Mouse (Mus musculus): ENCODE data around the gene Trem2. TPM values are rescaled to one million over a fixed set of nuclear protein-coding genes. Genes with fewer than 3 reads are reported as not detected.
A peak's percentile ranks its signal among the peaks of the same experiment; 100 is the strongest.

The Trem2 gene
- polyA plus RNA-seq, 1 experiment from 2014 or later = 3.0 TPM

DNA sequence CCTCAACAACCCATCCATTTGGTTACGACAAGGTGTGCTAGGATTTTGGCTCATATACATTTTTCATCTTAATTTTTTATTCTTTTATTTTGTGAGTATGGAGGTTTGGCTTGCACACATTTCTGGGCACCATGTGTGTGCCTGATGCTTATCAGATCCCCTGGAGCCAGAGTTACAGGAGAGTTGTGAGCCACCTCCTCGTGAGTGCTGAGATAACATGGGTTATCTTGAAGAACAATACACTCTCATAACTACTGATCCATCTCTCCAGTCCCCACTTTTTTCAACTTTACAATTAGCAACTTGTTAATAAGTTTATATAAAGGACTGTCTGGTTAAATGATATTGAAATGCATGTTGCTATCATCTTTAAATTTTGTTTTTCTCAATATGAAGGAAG lies 24.9 kb upstream of the Trem2 start:
- WGBS (ENCODE audit: insufficient replicate concordance) = 42% methylated on average over 2 of the region's 2 CpGs
- no peaks in the 10 kb centered on the region for H3K36me3 ChIP-seq (ENCODE audit: control insufficient read depth, insufficient read depth)
- H3K27me3 ChIP-seq (ENCODE audit: control insufficient read depth, insufficient read depth, low read depth, low read length) = no peaks in the 10 kb centered on the region
- H3K4me2 ChIP-seq (ENCODE audit: low read depth, low read length) = no peak overlapping the region
- no peak overlapping the region for H3K27ac ChIP-seq (ENCODE audit: low read length)
- H3K9ac ChIP-seq (ENCODE audit: low read depth, low read length) = no peak overlapping the region
- no peak for ATAC-seq (ENCODE audit: low read depth)
- no peak overlapping the region for H3K4me3 ChIP-seq (ENCODE audit: low read depth, low read length)
- H3K9me3 ChIP-seq (replicated peaks; ENCODE audit: control insufficient read depth, low read length) = no peaks in the 10 kb centered on the region
- H3K4me1 ChIP-seq (ENCODE audit: control insufficient read depth, low read depth, low read length) = peaks cover 10% of the 10 kb centered on the region

- Histone ChIP-seq H3K27ac (ENCODE audit: low read length) (no peak overlapping the region), H3K4me2 (ENCODE audit: low read depth, low read length) (no peak overlapping the region), H3K27me3 (ENCODE audit: control insufficient read depth, insufficient read depth, low read depth, low read length) (no peaks in the 10 kb centered on the region), H3K4me1 (ENCODE audit: control insufficient read depth, low read depth, low read length) (peaks cover 10% of the 10 kb centered on the region), H3K36me3 (ENCODE audit: control insufficient read depth, insufficient read depth) (no peaks in the 10 kb centered on the region), H3K4me3 (ENCODE audit: low read depth, low read length) (no peak overlapping the region), H3K9ac (ENCODE audit: low read depth, low read length) (no peak overlapping the region), H3K9me3 (replicated peaks; ENCODE audit: control insufficient read depth, low read length) (no peaks in the 10 kb centered on the region)
- no peak for ATAC-seq (ENCODE audit: low read depth)
- 45% methylated on average over 3 of the region's 3 CpGs for WGBS (ENCODE audit: insufficient replicate concordance)
These were observed 23.0 kb upstream of the Trem2 start for GRCm38 (mm10) chr17:48323236-48323635.

GRCm38 (mm10) chr17:48324258-48324657 lies 21.9 kb upstream of the Trem2 start:
- Histone ChIP-seq H3K9me3 (replicated peaks; ENCODE audit: control insufficient read depth, low read length) (no peaks in the 10 kb centered on the region), H3K27ac (ENCODE audit: low read length) (peak overlapping the region; percentile 32; the same call in 1 of the 2 replicates), H3K36me3 (ENCODE audit: control insufficient read depth, insufficient read depth) (no peaks in the 10 kb centered on the region), H3K4me1 (ENCODE audit: control insufficient read depth, low read depth, low read length) (peaks cover 10% of the 10 kb centered on the region), H3K4me3 (ENCODE audit: low read depth, low read length) (no peak overlapping the region), H3K9ac (ENCODE audit: low read depth, low read length) (no peak overlapping the region), H3K4me2 (ENCODE audit: low read depth, low read length) (0 out of 2 replicates have a peak overlapping the region, but pooled peaks have one; percentile 1), H3K27me3 (ENCODE audit: control insufficient read depth, insufficient read depth, low read depth, low read length) (no peaks in the 10 kb centered on the region)
- ATAC-seq (ENCODE audit: low read depth) = peak; percentile 58
- 27% methylated on average over 5 of the region's 5 CpGs for WGBS (ENCODE audit: insufficient replicate concordance)

- ATAC-seq (ENCODE audit: low read depth) = no peak
- Histone ChIP-seq H3K27me3 (ENCODE audit: control insufficient read depth, insufficient read depth, low read depth, low read length) (no peaks in the 10 kb centered on the region), H3K4me1 (ENCODE audit: control insufficient read depth, low read depth, low read length) (peaks cover 10% of the 10 kb centered on the region), H3K9me3 (replicated peaks; ENCODE audit: control insufficient read depth, low read length) (no peaks in the 10 kb centered on the region), H3K4me3 (ENCODE audit: low read depth, low read length) (no peak overlapping the region), H3K36me3 (ENCODE audit: control insufficient read depth, insufficient read depth) (no peaks in the 10 kb centered on the region), H3K27ac (ENCODE audit: low read length) (no peak overlapping the region), H3K4me2 (ENCODE audit: low read depth, low read length) (no peak overlapping the region), H3K9ac (ENCODE audit: low read depth, low read length) (no peak overlapping the region)
- 79% methylated on average over 6 of the region's 6 CpGs for WGBS (ENCODE audit: insufficient replicate concordance)
These were observed 21.1 kb upstream of the Trem2 start for GRCm38 (mm10) chr17:48325093-48325492.

- Histone ChIP-seq H3K4me1 (ENCODE audit: control insufficient read depth, low read depth, low read length) (peaks cover 10% of the 10 kb centered on the region), H3K9ac (ENCODE audit: low read depth, low read length) (no peak overlapping the region), H3K36me3 (ENCODE audit: control insufficient read depth, insufficient read depth) (no peaks in the 10 kb centered on the region), H3K27me3 (ENCODE audit: control insufficient read depth, insufficient read depth, low read depth, low read length) (no peaks in the 10 kb centered on the region), H3K4me2 (ENCODE audit: low read depth, low read length) (no peak overlapping the region), H3K9me3 (replicated peaks; ENCODE audit: control insufficient read depth, low read length) (no peaks in the 10 kb centered on the region), H3K27ac (ENCODE audit: low read length) (no peak overlapping the region), H3K4me3 (ENCODE audit: low read depth, low read length) (no peak overlapping the region)
- WGBS (ENCODE audit: insufficient replicate concordance) = 58% methylated on average over 11 of the region's 11 CpGs
- no peak for ATAC-seq (ENCODE audit: low read depth)
These were observed 20.6 kb upstream of the Trem2 start for GRCm38 (mm10) chr17:48325638-48326037.

- H3K4me2 ChIP-seq (ENCODE audit: low read depth, low read length) = no peak overlapping the region
- no peak overlapping the region for H3K27ac ChIP-seq (ENCODE audit: low read length)
- H3K4me3 ChIP-seq (ENCODE audit: low read depth, low read length) = no peak overlapping the region
- peaks cover 3% of the 10 kb centered on the region; the same call in 1 of the 2 replicates for H3K4me1 ChIP-seq (ENCODE audit: control insufficient read depth, low read depth, low read length)
- no peak for ATAC-seq (ENCODE audit: low read depth)
- 72% methylated on average over 4 of the region's 4 CpGs for WGBS (ENCODE audit: insufficient replicate concordance)
- no peak overlapping the region for H3K9ac ChIP-seq (ENCODE audit: low read depth, low read length)
- no peaks in the 10 kb centered on the region for H3K36me3 ChIP-seq (ENCODE audit: control insufficient read depth, insufficient read depth)
- H3K27me3 ChIP-seq (ENCODE audit: control insufficient read depth, insufficient read depth, low read depth, low read length) = no peaks in the 10 kb centered on the region
- no peaks in the 10 kb centered on the region for H3K9me3 ChIP-seq (replicated peaks; ENCODE audit: control insufficient read depth, low read length)
These were observed 19.5 kb upstream of the Trem2 start for GRCm38 (mm10) chr17:48326656-48327055.

DNA sequence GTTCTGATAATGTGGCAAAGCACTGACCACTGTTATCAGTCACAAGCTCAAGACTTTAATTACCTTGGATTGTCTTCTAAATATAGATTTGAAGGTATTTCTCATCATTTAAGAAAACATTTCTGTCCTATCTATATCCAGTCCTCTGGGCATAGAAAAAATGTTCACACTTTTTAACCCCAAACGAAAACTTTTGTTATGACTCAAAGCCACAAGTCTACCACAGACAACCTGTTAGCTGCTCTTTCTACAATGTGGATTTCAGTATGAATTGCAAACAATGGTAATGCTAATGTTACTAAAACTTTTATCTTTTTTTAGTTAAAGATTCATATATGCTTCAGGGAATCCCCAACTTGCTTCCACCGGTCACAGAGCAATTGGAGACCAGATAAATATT lies 13.7 kb upstream of the Trem2 start:
- Histone ChIP-seq H3K9me3 (replicated peaks; ENCODE audit: control insufficient read depth, low read length) (no peaks in the 10 kb centered on the region), H3K9ac (ENCODE audit: low read depth, low read length) (no peak overlapping the region), H3K4me2 (ENCODE audit: low read depth, low read length) (no peak overlapping the region), H3K27me3 (ENCODE audit: control insufficient read depth, insufficient read depth, low read depth, low read length) (no peaks in the 10 kb centered on the region), H3K4me3 (ENCODE audit: low read depth, low read length) (no peak overlapping the region), H3K4me1 (ENCODE audit: control insufficient read depth, low read depth, low read length) (no peaks in the 10 kb centered on the region), H3K36me3 (ENCODE audit: control insufficient read depth, insufficient read depth) (no peaks in the 10 kb centered on the region), H3K27ac (ENCODE audit: low read length) (no peak overlapping the region)
- 68% methylated on average over 2 of the region's 2 CpGs for WGBS (ENCODE audit: insufficient replicate concordance)
- no peak for ATAC-seq (ENCODE audit: low read depth)

- WGBS (ENCODE audit: insufficient replicate concordance) = 76% methylated on average over 4 of the region's 4 CpGs
- no peaks in the 10 kb centered on the region for H3K9me3 ChIP-seq (replicated peaks; ENCODE audit: control insufficient read depth, low read length)
These were observed 12.0 kb upstream of the Trem2 start for GRCm38 (mm10) chr17:48334186-48334585.

DNA sequence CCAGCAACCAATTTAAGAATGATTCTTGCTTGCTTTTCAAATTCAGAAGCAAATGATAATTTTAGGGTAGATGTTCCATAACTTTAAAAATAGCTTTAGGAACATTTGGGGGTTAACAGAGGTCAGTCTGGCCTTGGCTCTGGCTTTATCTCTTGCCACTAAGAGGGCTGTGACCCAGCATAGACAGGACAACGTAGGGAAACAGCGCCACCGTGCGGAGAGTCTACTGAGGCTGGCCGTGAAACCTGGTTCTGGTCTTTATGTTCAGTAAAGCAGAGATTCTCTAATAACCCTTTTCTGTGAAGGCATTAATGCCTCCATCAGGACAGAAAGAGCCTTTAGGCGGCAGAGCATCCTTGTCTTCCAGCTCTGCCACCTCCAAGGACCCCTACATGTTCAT lies 9.3 kb upstream of the Trem2 start:
- H3K4me1 ChIP-seq (ENCODE audit: control insufficient read depth, low read depth, low read length) = no peaks in the 10 kb centered on the region
- under 1% methylated on average over 6 of the region's 6 CpGs for WGBS (ENCODE audit: insufficient replicate concordance)
- H3K36me3 ChIP-seq (ENCODE audit: control insufficient read depth, insufficient read depth) = no peaks in the 10 kb centered on the region
- H3K9me3 ChIP-seq (replicated peaks; ENCODE audit: control insufficient read depth, low read length) = no peaks in the 10 kb centered on the region
- no peak overlapping the region for H3K9ac ChIP-seq (ENCODE audit: low read depth, low read length)
- peak; percentile 66 for ATAC-seq (ENCODE audit: low read depth)
- H3K27ac ChIP-seq (ENCODE audit: low read length) = no peak overlapping the region
- no peak overlapping the region for H3K4me2 ChIP-seq (ENCODE audit: low read depth, low read length)
- no peak overlapping the region for H3K4me3 ChIP-seq (ENCODE audit: low read depth, low read length)
- no peaks in the 10 kb centered on the region for H3K27me3 ChIP-seq (ENCODE audit: control insufficient read depth, insufficient read depth, low read depth, low read length)

More at GRCm38 (mm10) chr17:48334186-48334585, 12.0 kb upstream of the Trem2 start:
- no peak for ATAC-seq (ENCODE audit: low read depth)
- no peaks in the 10 kb centered on the region for H3K36me3 ChIP-seq (ENCODE audit: control insufficient read depth, insufficient read depth)
- H3K27me3 ChIP-seq (ENCODE audit: control insufficient read depth, insufficient read depth, low read depth, low read length) = no peaks in the 10 kb centered on the region
- H3K4me2 ChIP-seq (ENCODE audit: low read depth, low read length) = no peak overlapping the region
- no peak overlapping the region for H3K9ac ChIP-seq (ENCODE audit: low read depth, low read length)
- H3K27ac ChIP-seq (ENCODE audit: low read length) = no peak overlapping the region
- H3K4me3 ChIP-seq (ENCODE audit: low read depth, low read length) = no peak overlapping the region
- no peaks in the 10 kb centered on the region for H3K4me1 ChIP-seq (ENCODE audit: control insufficient read depth, low read depth, low read length)
